Mouse (Mus musculus) MEL (cell line): ENCODE measurements around the gene Deaf1. TPM values are rescaled to one million over a fixed set of nuclear protein-coding genes. Genes with fewer than 3 reads are reported as not detected.

Experiments
- DNase-seq: peaks from one replicate; pipeline ENCODE4 v3.0.0; 2011; ENCODE audit warnings: low read depth, low spot score
- H3K27ac ChIP-seq: 2 replicates; pipeline ENCODE4 v1.5.1; 2012; ENCODE audit warnings: low read depth, mild to moderate bottlenecking, control low read depth, low read length, moderate library complexity; ENCODE audit not compliant: control insufficient read depth
- H3K27me3 ChIP-seq, 2 experiments: fragments of 150-350 bp in 1 of 2; sonication (generic) in 1 of 2; 2 replicates each; pipeline ENCODE4 v1.6.1; 2012; ENCODE audit warnings: low read length in 2 of 2, mild to moderate bottlenecking in 2 of 2, improper control_type of control experiment in 1 of 2, moderate library complexity in 1 of 2; ENCODE audit not compliant: insufficient read depth in 2 of 2, control insufficient read depth in 1 of 2
- H3K36me3 ChIP-seq, 2 experiments: 2 replicates each; pipeline ENCODE4 v1.6.1; 2012 to 2014; ENCODE audit warnings: low read length in 2 of 2, improper control_type of control experiment in 1 of 2, inconsistent platforms in 1 of 2, mild to moderate bottlenecking in 1 of 2; ENCODE audit not compliant: insufficient read depth in 2 of 2, control insufficient read depth in 1 of 2
- H3K4me1 ChIP-seq, 2 experiments: fragments of 150-350 bp in 1 of 2; sonication (generic) in 1 of 2; 2 replicates each; pipeline ENCODE4 v1.6.1; 2012; ENCODE audit warnings: low read length in 2 of 2, improper control_type of control experiment in 1 of 2, mild to moderate bottlenecking in 1 of 2; ENCODE audit not compliant: insufficient read depth in 2 of 2, control insufficient read depth in 1 of 2
- H3K4me3 ChIP-seq, 2 experiments: fragments of 150-350 bp in 1 of 2; sonication (generic) in 1 of 2; 2 replicates each; pipeline ENCODE4 v1.5.1; 2012; ENCODE audit warnings: low read depth in 2 of 2, low read length in 2 of 2, mild to moderate bottlenecking in 2 of 2, moderate library complexity in 2 of 2, control low read depth in 1 of 2, improper control_type of control experiment in 1 of 2; ENCODE audit not compliant: control insufficient read depth in 1 of 2, insufficient read depth in 1 of 2
- H3K79me2 ChIP-seq: 2 replicates; pipeline ENCODE4 v1.6.1; 2012; ENCODE audit warnings: mild to moderate bottlenecking, low read length, moderate library complexity; ENCODE audit not compliant: control insufficient read depth, poor library complexity, insufficient read depth
- H3K9ac ChIP-seq: 2 replicates; pipeline ENCODE4 v1.6.1; 2012; ENCODE audit warnings: low read depth, mild to moderate bottlenecking, control low read depth, low read length, moderate library complexity; ENCODE audit not compliant: control insufficient read depth, poor library complexity, severe bottlenecking
- H3K9me3 ChIP-seq: fragments of 150-350 bp; sonication (generic); replicated peaks from 2 replicates; pipeline ENCODE4 v1.6.1; 2012; ENCODE audit warnings: mild to moderate bottlenecking, low read length, improper control_type of control experiment, moderate library complexity; ENCODE audit not compliant: insufficient read depth
- BHLHE40 ChIP-seq: IDR thresholded peaks from 2 replicates; pipeline ENCODE4 v1.6.1; 2012; ENCODE audit warnings: low read depth, mild to moderate bottlenecking, inconsistent platforms, low read length, improper control_type of control experiment, borderline replicate concordance
- CHD1 ChIP-seq: IDR thresholded peaks from 2 replicates; pipeline ENCODE4 v1.6.1; 2012; ENCODE audit warnings: low read depth, mild to moderate bottlenecking, inconsistent platforms, low read length, improper control_type of control experiment
- CTCF ChIP-seq, 3 experiments: IDR thresholded peaks in 2 of 3; conservative IDR thresholded peaks in 1 of 3; 2 replicates each; pipeline ENCODE4 v1.5.1; 2011 to 2012; ENCODE audit warnings: low read length in 3 of 3, low read depth in 2 of 3, mild to moderate bottlenecking in 2 of 3, improper control_type of control experiment in 1 of 3, inconsistent platforms in 1 of 3, mixed read lengths in 1 of 3, moderate library complexity in 1 of 3; ENCODE audit not compliant: control insufficient read depth in 1 of 3, insufficient read depth in 1 of 3, poor library complexity in 1 of 3, severe bottlenecking in 1 of 3
- E2F4 ChIP-seq: IDR thresholded peaks from 2 replicates; pipeline ENCODE4 v1.6.1; 2011; ENCODE audit warnings: low read depth, low read length, improper control_type of control experiment, borderline replicate concordance
- ELF1 ChIP-seq: IDR thresholded peaks from 2 replicates; pipeline ENCODE4 v1.6.1; 2014; ENCODE audit warnings: low read depth, mild to moderate bottlenecking, inconsistent platforms, low read length, improper control_type of control experiment, moderate library complexity
- EP300 ChIP-seq, 2 experiments: IDR thresholded peaks; 2 replicates each; pipeline ENCODE4 v1.6.1; 2011; ENCODE audit warnings: improper control_type of control experiment in 2 of 2, low read length in 2 of 2, low read depth in 1 of 2, mild to moderate bottlenecking in 1 of 2
- KAT2A ChIP-seq: conservative IDR thresholded peaks from 2 replicates; pipeline ENCODE4 v1.6.1; 2012; ENCODE audit warnings: low read depth, low read length, improper control_type of control experiment, inconsistent platforms
- MAFK ChIP-seq: IDR thresholded peaks from 2 replicates; pipeline ENCODE4 v1.6.1; 2011; ENCODE audit warnings: low read depth, mild to moderate bottlenecking, low read length, improper control_type of control experiment, borderline replicate concordance
- MAX ChIP-seq: IDR thresholded peaks from 2 replicates; pipeline ENCODE4 v1.6.1; 2011; ENCODE audit warnings: low read length, improper control_type of control experiment
- MXI1 ChIP-seq: IDR thresholded peaks from 2 replicates; pipeline ENCODE4 v1.6.1; 2011; ENCODE audit warnings: mild to moderate bottlenecking, low read depth, low read length, improper control_type of control experiment
- MYC ChIP-seq: IDR thresholded peaks from 2 replicates; pipeline ENCODE4 v1.6.1; 2011; ENCODE audit warnings: low read depth, mild to moderate bottlenecking, low read length, improper control_type of control experiment, moderate library complexity
- NELFE ChIP-seq: IDR thresholded peaks from 2 replicates; pipeline ENCODE4 v1.6.1; 2011; ENCODE audit warnings: low read depth, low read length, improper control_type of control experiment
- POLR2A ChIP-seq, 2 experiments: IDR thresholded peaks; 2 replicates each; pipeline ENCODE4 v1.6.1; 2011 to 2012; ENCODE audit warnings: low read length in 2 of 2, mild to moderate bottlenecking in 2 of 2, control low read depth in 1 of 2, improper control_type of control experiment in 1 of 2, low read depth in 1 of 2, moderate library complexity in 1 of 2; ENCODE audit not compliant: control insufficient read depth in 1 of 2, insufficient read depth in 1 of 2, poor library complexity in 1 of 2
- POLR2AphosphoS2 ChIP-seq: IDR thresholded peaks from 2 replicates; pipeline ENCODE4 v1.6.1; 2011; ENCODE audit warnings: low read length, improper control_type of control experiment
- RAD21 ChIP-seq: IDR thresholded peaks from 2 replicates; pipeline ENCODE4 v1.6.1; 2011; ENCODE audit warnings: mild to moderate bottlenecking, low read depth, low read length, improper control_type of control experiment
- SIN3A ChIP-seq: IDR thresholded peaks from 2 replicates; pipeline ENCODE4 v1.6.1; 2012; ENCODE audit warnings: low read length, improper control_type of control experiment, inconsistent platforms
- SMC3 ChIP-seq: IDR thresholded peaks from 2 replicates; pipeline ENCODE4 v1.6.1; 2011; ENCODE audit warnings: low read depth, low read length, improper control_type of control experiment
- TBP ChIP-seq: IDR thresholded peaks from 2 replicates; pipeline ENCODE4 v1.8.0; 2011; ENCODE audit warnings: low read depth, low read length, improper control_type of control experiment
- TCF12 ChIP-seq: IDR thresholded peaks from 2 replicates; pipeline ENCODE4 v1.6.1; 2014; ENCODE audit warnings: low read depth, mild to moderate bottlenecking, inconsistent platforms, low read length, improper control_type of control experiment, moderate library complexity
- USF1 ChIP-seq: IDR thresholded peaks from 2 replicates; pipeline ENCODE4 v1.6.1; 2014; ENCODE audit warnings: low read depth, mild to moderate bottlenecking, inconsistent platforms, low read length, improper control_type of control experiment, moderate library complexity
- USF2 ChIP-seq, 2 experiments: IDR thresholded peaks; 2 replicates each; pipeline ENCODE4 v1.6.1; 2011 to 2012; ENCODE audit warnings: improper control_type of control experiment in 2 of 2, low read length in 2 of 2, borderline replicate concordance in 1 of 2, inconsistent platforms in 1 of 2, low read depth in 1 of 2, mild to moderate bottlenecking in 1 of 2; ENCODE audit not compliant: insufficient read depth in 1 of 2
- ZKSCAN1 ChIP-seq: IDR thresholded peaks from 2 replicates; pipeline ENCODE4 v1.6.1; 2012; ENCODE audit warnings: low read depth, mild to moderate bottlenecking, inconsistent platforms, low read length, improper control_type of control experiment, moderate library complexity
- ZNF384 ChIP-seq: IDR thresholded peaks from 2 replicates; pipeline ENCODE4 v1.6.1; 2012; ENCODE audit warnings: low read depth, mild to moderate bottlenecking, inconsistent platforms, low read length, improper control_type of control experiment
- polyA plus RNA-seq, 2 experiments: library from polyadenylated mRNA; stranded (reverse) in 1 of 2; unstranded in 1 of 2; fragments of >175 nt in 1 of 2; fragments of >200 nt in 1 of 2; gene quantifications; 2 replicates each; pipeline versions ENCODE4 v1.2.1 to v1.2.4; 2012; ENCODE audit warnings: low replicate concordance in 2 of 2, low read depth in 1 of 2; ENCODE audit not compliant: insufficient read length in 2 of 2, insufficient read depth in 1 of 2, missing spikeins in 1 of 2
- total RNA-seq: library from RNA; depleted of rRNA; stranded (reverse); fragments of 300-350 nt; gene quantifications from 2 replicates; pipeline ENCODE4 v1.2.3, GENCODE M21; 2012

Deaf1 gene
- total and polyA plus RNA-seq, 3 experiments: 13.2 to 91.1 TPM; not detected in 1

DNA sequence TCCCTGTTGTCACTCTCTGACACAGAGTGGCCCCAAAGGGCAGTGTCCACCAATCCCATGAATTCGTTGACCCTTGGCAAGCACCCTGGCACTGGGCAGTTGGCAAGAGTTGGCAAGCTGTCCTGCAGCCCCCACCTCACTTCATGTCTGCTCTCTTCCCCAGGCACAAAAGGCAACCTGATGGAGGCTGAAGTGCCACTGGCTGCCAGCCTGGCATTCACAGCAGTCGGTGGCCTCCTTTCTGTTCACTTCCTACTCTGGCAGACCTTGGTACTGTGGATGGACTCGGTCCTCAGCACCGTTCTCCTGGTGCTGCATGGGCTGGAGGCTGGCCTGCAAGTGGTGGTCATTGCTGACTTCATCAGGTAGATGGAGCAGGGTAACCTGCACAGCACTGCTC, 8.2 kb upstream of the Deaf1 start:
- H3K27ac ChIP-seq: no peak overlapping the region
- no peaks in the 10 kb centered on the region for H3K9me3 ChIP-seq
- H3K4me3 ChIP-seq: no peak overlapping the region
- no peaks in the 10 kb centered on the region for H3K79me2 ChIP-seq
- no peaks in the 10 kb centered on the region for H3K27me3 ChIP-seq
- TF ChIP-seq RAD21 (no peak), NELFE (no peak), CHD1 (no peak), ELF1 (no peak), POLR2A (IDR thresholded peaks at IDR 0.05; ENCODE audit: control insufficient read depth in 1 of 2, insufficient read depth in 1 of 2, low read depth in 1 of 2, low read length in 2 of 2, poor library complexity in 1 of 2) (no peak), ZKSCAN1 (no peak), SIN3A (no peak), MYC (no peak), TCF12 (no peak), CTCF (IDR thresholded peaks at IDR 0.05 in 2 of 3, conservative IDR thresholded peaks at IDR 0.05 in 1 of 3; ENCODE audit: control insufficient read depth in 1 of 3, insufficient read depth in 1 of 3, low read depth in 2 of 3, low read length in 3 of 3, poor library complexity in 1 of 3, severe bottlenecking in 1 of 3) (no peak), MAX (no peak), KAT2A (no peak), MXI1 (no peak), USF1 (no peak), ZNF384 (no peak), POLR2AphosphoS2 (no peak), E2F4 (no peak), MAFK (no peak)
- H3K9ac ChIP-seq: no peak overlapping the region
- no peaks in the 10 kb centered on the region for H3K36me3 ChIP-seq
- no peaks in the 10 kb centered on the region for H3K4me1 ChIP-seq
- DNase-seq: no peak

DNA sequence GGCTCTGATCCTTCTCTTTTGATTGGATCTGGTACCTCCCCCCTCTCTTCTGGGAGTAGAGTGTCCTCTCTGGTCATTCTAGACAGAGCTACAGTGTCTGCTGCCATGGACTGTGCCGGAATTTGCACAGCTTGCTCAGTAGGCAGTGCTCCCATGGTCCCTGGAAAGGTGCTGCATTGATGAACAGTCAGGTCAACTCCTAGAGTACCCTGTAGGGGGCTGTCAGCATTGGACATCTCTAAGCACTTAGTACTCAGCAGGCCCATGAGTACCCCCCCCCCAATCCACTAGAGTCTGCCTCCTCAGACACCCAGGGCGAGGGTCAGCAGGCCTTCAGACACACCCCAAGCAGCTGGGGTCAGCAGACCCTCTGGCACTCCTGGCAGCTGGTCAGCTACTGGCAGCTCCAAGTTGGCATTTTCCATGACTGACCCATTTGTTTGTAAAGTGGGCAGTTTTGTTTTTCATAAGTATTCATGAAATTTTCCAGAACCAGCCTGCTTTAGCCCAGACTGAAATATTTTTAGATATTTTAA, 7.6 kb upstream of the Deaf1 start:
- H3K36me3 ChIP-seq: no peaks in the 10 kb centered on the region

More for the DNA sequence above, 7.6 kb upstream of the Deaf1 start:
- TF ChIP-seq CHD1: no peak
- no peak for TF ChIP-seq USF2 (IDR thresholded peaks at IDR 0.05; ENCODE audit: borderline replicate concordance in 1 of 2, insufficient read depth in 1 of 2, low read depth in 1 of 2, low read length in 2 of 2)
- no peak for TF ChIP-seq BHLHE40
- no peak for TF ChIP-seq RAD21
- no peak for TF ChIP-seq SMC3
- TF ChIP-seq NELFE: no peak
- no peak for TF ChIP-seq CTCF (IDR thresholded peaks at IDR 0.05 in 2 of 3, conservative IDR thresholded peaks at IDR 0.05 in 1 of 3; ENCODE audit: control insufficient read depth in 1 of 3, insufficient read depth in 1 of 3, low read depth in 2 of 3, low read length in 3 of 3, poor library complexity in 1 of 3, severe bottlenecking in 1 of 3)
- TF ChIP-seq TBP: no peak
- TF ChIP-seq ZKSCAN1: no peak
- no peak for TF ChIP-seq EP300 (IDR thresholded peaks at IDR 0.05; ENCODE audit: low read depth in 1 of 2, low read length in 2 of 2)
- TF ChIP-seq, all 39 proteins: peak for 0
- no peak overlapping the region for H3K4me3 ChIP-seq
- no peaks in the 10 kb centered on the region for H3K27me3 ChIP-seq
- H3K4me1 ChIP-seq: no peaks in the 10 kb centered on the region
- H3K79me2 ChIP-seq: no peaks in the 10 kb centered on the region
- no peak overlapping the region for H3K9ac ChIP-seq
- H3K9me3 ChIP-seq: no peaks in the 10 kb centered on the region
- no peak overlapping the region for H3K27ac ChIP-seq
- DNase-seq: no peak
